Mouse (Mus musculus): ENCODE data around the gene Egr4. TPM values are rescaled to one million over a fixed set of nuclear protein-coding genes. Genes with fewer than 3 reads are reported as not detected.

Gene Egr4
- polyA plus RNA-seq, 1 experiment from 2014 or later, result not detected

DNA sequence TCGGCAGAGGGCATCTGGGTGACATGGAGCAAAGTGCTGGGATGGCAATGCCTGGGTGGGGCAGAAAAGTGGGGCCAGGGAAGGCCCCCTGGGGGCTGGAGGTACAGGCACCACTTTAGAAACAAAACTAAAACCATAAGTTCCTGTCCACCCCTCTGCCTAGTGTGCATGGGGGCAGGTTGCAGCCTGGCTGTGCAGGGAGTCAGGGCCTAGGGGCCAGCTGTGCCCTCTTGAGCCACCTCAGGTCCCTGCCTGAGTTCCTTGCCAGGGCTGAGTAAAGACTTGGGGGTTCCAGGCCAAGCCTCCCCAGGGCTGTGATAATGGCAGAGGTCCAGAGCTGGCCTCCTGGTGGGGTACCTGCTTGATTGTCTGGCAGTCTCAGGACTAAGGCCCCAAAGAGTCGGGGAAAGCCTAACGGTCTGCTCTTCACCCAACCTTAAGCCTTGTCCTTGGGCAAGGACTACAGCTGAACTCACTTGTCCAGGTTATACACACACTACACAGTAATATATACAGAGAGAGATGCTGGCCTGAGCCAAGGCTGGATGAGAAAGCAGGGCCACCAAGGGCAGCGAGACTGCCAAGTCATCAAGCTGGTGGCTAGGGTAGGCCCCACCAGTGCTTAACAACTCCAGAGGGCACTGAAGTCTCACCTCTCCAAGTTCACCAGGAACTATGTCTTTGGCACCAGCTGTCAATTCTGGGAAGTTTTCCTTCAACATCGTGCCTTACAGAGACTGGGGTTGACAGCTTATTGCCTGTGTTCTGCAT, 43.5 kb downstream of the Egr4 start:
- no peak overlapping the region for H3K9ac ChIP-seq
- DNase-seq (no peak), ATAC-seq (ENCODE audit: insufficient read depth) (peak; percentile 38; the same call in 1 of the 2 replicates)
- no peaks in the 10 kb centered on the region for H3K9me3 ChIP-seq (ENCODE audit: low read depth, low read length)
- H3K4me3 ChIP-seq (ENCODE audit: low read depth, low read length), result no peak overlapping the region
- H3K27ac ChIP-seq (ENCODE audit: low read depth), result no peak overlapping the region
- no peak for TF ChIP-seq CTCF (IDR thresholded peaks at IDR 0.05; ENCODE audit: low read depth)
- H3K4me2 ChIP-seq, result no peak overlapping the region
- H3K36me3 ChIP-seq (ENCODE audit: insufficient read depth), result peaks cover 52% of the 10 kb centered on the region
- H3K4me1 ChIP-seq (ENCODE audit: insufficient read depth), result no peaks in the 10 kb centered on the region
- WGBS, result 60% methylated on average over 5 of the region's 5 CpGs
- H3K27me3 ChIP-seq (ENCODE audit: insufficient read depth, low read length), result no peaks in the 10 kb centered on the region

DNA sequence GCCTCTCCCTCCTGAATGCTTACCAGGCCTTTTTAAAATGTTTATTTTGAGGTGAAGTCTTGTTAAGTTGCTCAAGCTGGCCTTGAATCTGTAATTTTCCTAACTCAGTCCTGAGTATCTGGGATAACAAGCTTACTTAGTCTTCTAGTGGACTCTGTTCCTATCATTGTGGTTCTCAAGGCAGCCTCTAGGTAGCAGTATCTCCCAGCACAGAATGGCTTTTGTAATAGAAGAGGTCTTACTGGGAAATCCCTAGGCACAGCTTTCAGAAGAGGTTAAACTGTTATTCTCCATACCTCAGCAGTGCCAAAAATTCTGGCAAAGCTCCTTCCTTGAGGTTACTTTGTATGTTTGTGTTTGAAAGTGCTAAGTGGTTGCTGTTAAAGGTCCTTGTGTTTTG, 48.0 kb downstream of the Egr4 start:
- DNase-seq, result peak; percentile 27
- Histone ChIP-seq H3K36me3 (ENCODE audit: insufficient read depth) (peaks cover 96% of the 10 kb centered on the region), H3K27me3 (ENCODE audit: insufficient read depth, low read length) (no peaks in the 10 kb centered on the region), H3K9ac (no peak overlapping the region), H3K9me3 (ENCODE audit: low read depth, low read length) (no peaks in the 10 kb centered on the region), H3K4me1 (ENCODE audit: insufficient read depth) (no peaks in the 10 kb centered on the region), H3K4me2 (no peak overlapping the region), H3K27ac (ENCODE audit: low read depth) (no peak overlapping the region), H3K4me3 (ENCODE audit: low read depth, low read length) (no peak overlapping the region)
- ATAC-seq (ENCODE audit: insufficient read depth), result no peak
- peak; percentile 30; the same call in 1 of the 2 replicates for TF ChIP-seq CTCF (IDR thresholded peaks at IDR 0.05; ENCODE audit: low read depth)

Other genes with a start within 250 kb of the Egr4 start
- gene Sfxn5, start 180.2 kb downstream of the Egr4 start, polyA plus RNA-seq (2014; fragmentation: Nextera tagmentation; extraction: Ambion mirVana), result 5.9 and 8.3 TPM in 2 replicates
- 10.1 and 10.6 TPM in 2 replicates for gene Rab11fip5, start 139.0 kb downstream of the Egr4 start, polyA plus RNA-seq (2014; fragmentation: Nextera tagmentation; extraction: Ambion mirVana)
- 0.19 and 0.37 TPM in 2 replicates for gene Noto, start 89.7 kb downstream of the Egr4 start, polyA plus RNA-seq (2014; fragmentation: Nextera tagmentation; extraction: Ambion mirVana)
- 67.3 and 68.3 TPM in 2 replicates for gene Smyd5, start 81.6 kb downstream of the Egr4 start, polyA plus RNA-seq (2014; fragmentation: Nextera tagmentation; extraction: Ambion mirVana)
- gene Cct7, start 62.1 kb downstream of the Egr4 start, polyA plus RNA-seq (2014; fragmentation: Nextera tagmentation; extraction: Ambion mirVana), result 501 and 506 TPM in 2 replicates
- 26.5 and 27.3 TPM in 2 replicates for gene Pradc1, start 61.6 kb downstream of the Egr4 start, polyA plus RNA-seq (2014; fragmentation: Nextera tagmentation; extraction: Ambion mirVana)
- 0.15 and 0.29 TPM in 2 replicates for gene Fbxo41, start 10.6 kb downstream of the Egr4 start, polyA plus RNA-seq (2014; fragmentation: Nextera tagmentation; extraction: Ambion mirVana)
- gene Alms1, start 73.9 kb upstream of the Egr4 start, polyA plus RNA-seq (2014; fragmentation: Nextera tagmentation; extraction: Ambion mirVana), result 7.1 and 7.8 TPM in 2 replicates
- gene Nat8f7, start 199.6 kb upstream of the Egr4 start, polyA plus RNA-seq (2014; fragmentation: Nextera tagmentation; extraction: Ambion mirVana), result not detected in 2 replicates

Measured in lung, embryonic 14.5 days (tissue).